In the genomic region with DNA sequence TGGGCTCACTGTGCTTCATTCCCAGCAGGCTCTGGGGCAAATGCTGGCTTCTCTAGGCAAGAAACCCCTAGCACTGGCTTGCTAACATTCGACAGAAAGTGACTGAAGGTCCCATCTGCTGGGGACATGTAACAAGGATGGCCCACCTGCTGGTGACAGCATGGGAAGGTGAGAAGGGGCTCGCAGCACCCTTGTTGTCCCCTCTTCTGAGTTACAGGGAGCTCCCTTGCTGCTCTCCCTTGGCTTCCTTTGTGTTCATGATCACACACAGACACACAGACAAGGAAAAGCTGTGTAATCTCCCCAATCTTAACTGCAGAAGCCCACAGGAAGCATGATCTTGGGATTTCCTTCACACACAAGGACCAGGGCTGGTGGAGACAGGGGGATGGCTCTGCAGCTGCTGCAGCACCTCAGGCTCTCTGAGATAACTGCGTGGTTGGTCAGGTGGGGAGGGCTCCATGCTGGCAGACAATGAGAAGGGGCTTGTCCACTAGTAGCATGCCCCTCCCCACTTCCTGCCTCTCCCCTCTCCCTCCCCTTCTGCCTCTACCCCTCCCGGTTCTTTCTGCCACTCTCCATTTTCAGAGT, we compare ENCODE assay signal across 9 mouse cellular contexts.
DNase-seq lines count a peak whose midpoint lies in the region; ATAC-seq lines count a peak whose summit lies in the region.
"Had no signal": no experiment of that assay in that cellular context is flagged by ENCODE, and none has a peak within 500 bp of the region (broad histone marks: within the 10 kb centered on the region; RNA-seq: fewer than 3 reads in every experiment).

No protein-coding gene starts in this region.

- no peak overlapping the region for H3K9ac ChIP-seq in lung, embryonic 15.5 days
- no peak overlapping the region for H3K9ac ChIP-seq in forebrain, embryonic 12.5 days
- H3K9ac ChIP-seq: forebrain, embryonic 15.5 days had no signal

- ATAC-seq in lung, embryonic 15.5 days (ENCODE audit: borderline replicate concordance, extremely low read depth, low FRiP score, low TSS enrichment) = 0 out of 2 replicates have a peak, but pooled peaks have one; percentile 11
- ATAC-seq in granulocyte monocyte progenitor cell, adult 5-6 weeks (replicated peaks; ENCODE audit: poor library complexity, severe bottlenecking) = 0 out of 2 replicates have a peak, but pooled peaks have one; percentile 3
- ATAC-seq in megakaryocyte progenitor cell, adult 5-6 weeks (replicated peaks; ENCODE audit: poor library complexity) = peak; percentile 9
- no peak for ATAC-seq in forebrain, embryonic 12.5 days (ENCODE audit: low FRiP score)

- no peaks in the 10 kb centered on the region for H3K9me3 ChIP-seq in lung, embryonic 15.5 days
- H3K9me3 ChIP-seq in forebrain, embryonic 12.5 days = no peaks in the 10 kb centered on the region
- H3K9me3 ChIP-seq: forebrain, embryonic 15.5 days had no signal

- no peaks in the 10 kb centered on the region for H3K36me3 ChIP-seq in lung, embryonic 15.5 days
- H3K36me3 ChIP-seq in forebrain, embryonic 12.5 days (replicated peaks) = no peaks in the 10 kb centered on the region
- H3K36me3 ChIP-seq: forebrain, embryonic 15.5 days had no signal

- WGBS in lung, embryonic 15.5 days = 27% methylated on average over 4 of the region's 4 CpGs
- WGBS in forebrain, embryonic 12.5 days = 45% methylated on average over 4 of the region's 4 CpGs

- H3K4me2 ChIP-seq in lung, embryonic 15.5 days = no peak overlapping the region
- no peak overlapping the region for H3K4me2 ChIP-seq in forebrain, embryonic 12.5 days
- H3K4me2 ChIP-seq: forebrain, embryonic 15.5 days had no signal

- no peaks in the 10 kb centered on the region for H3K4me1 ChIP-seq in lung, embryonic 15.5 days
- H3K4me1 ChIP-seq in forebrain, embryonic 12.5 days = no peaks in the 10 kb centered on the region; the same call in 1 of the 2 replicates
- H3K4me1 ChIP-seq: forebrain, embryonic 15.5 days had no signal

- no peak overlapping the region for H3K4me3 ChIP-seq in lung, embryonic 15.5 days
- no peak overlapping the region for H3K4me3 ChIP-seq in forebrain, embryonic 12.5 days (replicated peaks)
- H3K4me3 ChIP-seq: forebrain, embryonic 15.5 days had no signal

- no peak overlapping the region for H3K27ac ChIP-seq in lung, embryonic 15.5 days
- no peak overlapping the region for H3K27ac ChIP-seq in forebrain, embryonic 12.5 days
- H3K27ac ChIP-seq: forebrain, embryonic 15.5 days had no signal

- no peak for DNase-seq in lung, postnatal 36 days
- DNase-seq in ZHBTc4 (ENCODE audit: low read depth, low spot score) = peak; percentile 68
- DNase-seq in left cerebral cortex, adult 9 months (ENCODE audit: low spot score in 2 of 2) = no peak
- DNase-seq: cerebellum, adult 11-12 months had no signal

- no peaks in the 10 kb centered on the region for H3K27me3 ChIP-seq in lung, embryonic 15.5 days
- H3K27me3 ChIP-seq in forebrain, embryonic 12.5 days = no peaks in the 10 kb centered on the region
- H3K27me3 ChIP-seq: forebrain, embryonic 15.5 days had no signal
